Comparison of ENCODE assay signal across 7 mouse cellular contexts in genomic region chr5:142936336-142936719, GRCm38 (mm10). TPM values are rescaled to one million over a fixed set of nuclear protein-coding genes. Genes with fewer than 3 reads are reported as not detected.
DNase-seq lines count a peak whose midpoint lies in the region; ATAC-seq lines count a peak whose summit lies in the region.

No protein-coding gene starts in this region.

- no peaks in the 10 kb centered on the region for H3K27me3 ChIP-seq in intestine, embryonic 15.5 days (replicated peaks)

- DNase-seq in adrenal gland, adult 2 months: peak; percentile 84
- DNase-seq in embryo, embryonic 11 days: peak; percentile 86
- DNase-seq in gastrocnemius, postnatal 36 days: peak; percentile 72 to 81
- DNase-seq in left cerebral cortex, postnatal 25 days (ENCODE audit: low spot score in 2 of 2): peak; percentile 82 to 86
- DNase-seq in mesoderm, embryonic 11.5 days (ENCODE audit: low read depth, low spot score): peak; percentile 82
- peak; percentile 80 for DNase-seq in right cerebral cortex, postnatal 25 days

- H3K9ac ChIP-seq in intestine, embryonic 15.5 days: peak overlapping the region; percentile 6; the same call in 1 of the 2 replicates

- H3K9me3 ChIP-seq in intestine, embryonic 15.5 days: no peaks in the 10 kb centered on the region

- 0 out of 2 replicates have a peak overlapping the region, but pooled peaks have one; percentile 2 for H3K4me3 ChIP-seq in intestine, embryonic 15.5 days (replicated peaks)

- no peaks in the 10 kb centered on the region for H3K36me3 ChIP-seq in intestine, embryonic 15.5 days

- peaks cover 8% of the 10 kb centered on the region for H3K4me1 ChIP-seq in intestine, embryonic 15.5 days (replicated peaks)

- ATAC-seq in intestine, embryonic 15.5 days: peak; percentile 44

- peak overlapping the region; percentile 47 for H3K4me2 ChIP-seq in intestine, embryonic 15.5 days (replicated peaks)

- no peak overlapping the region for H3K27ac ChIP-seq in intestine, embryonic 15.5 days

- 3% methylated on average over 17 of the region's 17 CpGs for WGBS in intestine, embryonic 15.5 days

- intact Hi-C loops in gastrocnemius, postnatal 36 days (cut with DNase I): loop anchor here (2.0 kb wide), 3 partner anchors 98 to 130 kb away; no protein-coding TSS in a partner anchor
- intact Hi-C loops in left cerebral cortex, postnatal 25 days (cut with DNase I): loop anchor here (1.0 to 2.0 kb wide), 2 partner anchors 100 to 130 kb away; no protein-coding TSS in a partner anchor

RNA-seq across cellular contexts. Expression of gene Fscn1, which starts 23.8 kb away (rescaled TPM):
- total RNA-seq in adrenal gland, adult 2 months (2021): 10 to 100 TPM; 24.6 to 42.9 TPM
- polyA plus RNA-seq in adrenal gland, adult 2 months (2012; rRNA removed): 129 and 134 TPM in 2 replicates
- total RNA-seq in gastrocnemius, postnatal 36 days (2021): 10 to 100 TPM in 1 of 2 experiments, 1 to 10 TPM in 1; 9.8 to 12.0 TPM
- 140 and 170 TPM in 2 replicates for polyA plus RNA-seq in intestine, embryonic 15.5 days (2015; fragmentation: Nextera tagmentation; extraction: Ambion mirVana)
- 100 to 1,000 TPM; 384 to 450 TPM for total RNA-seq in left cerebral cortex, postnatal 25 days (2021)

RNA-seq across cellular contexts. Expression of gene Actb, which starts 29.8 kb away (rescaled TPM):
- total RNA-seq in adrenal gland, adult 2 months (2021): 1,000 to 10,000 TPM; 3,681 to 3,786 TPM
- polyA plus RNA-seq in adrenal gland, adult 2 months (2012; rRNA removed): 3,805 and 4,221 TPM in 2 replicates
- total RNA-seq in gastrocnemius, postnatal 36 days (2021): 100 to 1,000 TPM; 427 to 440 TPM
- 14,579 and 17,104 TPM in 2 replicates for polyA plus RNA-seq in intestine, embryonic 15.5 days (2015; fragmentation: Nextera tagmentation; extraction: Ambion mirVana)
- total RNA-seq in left cerebral cortex, postnatal 25 days (2021): 1,000 to 10,000 TPM; 2,451 to 2,479 TPM

RNA-seq across cellular contexts. Expression of gene Fbxl18, which starts 41.1 kb away (rescaled TPM):
- 10 to 100 TPM in 1 of 2 experiments, 1 to 10 TPM in 1; 9.6 to 11.4 TPM for total RNA-seq in adrenal gland, adult 2 months (2021)
- polyA plus RNA-seq in adrenal gland, adult 2 months (2012; rRNA removed): 42.3 and 44.3 TPM in 2 replicates
- total RNA-seq in gastrocnemius, postnatal 36 days (2021): 1 to 10 TPM; 5.7 to 6.0 TPM
- polyA plus RNA-seq in intestine, embryonic 15.5 days (2015; fragmentation: Nextera tagmentation; extraction: Ambion mirVana): 11.1 and 11.4 TPM in 2 replicates
- total RNA-seq in left cerebral cortex, postnatal 25 days (2021): 10 to 100 TPM; 32.5 to 33.7 TPM

Comparison
In these comparisons a context has a peak if more than half of its experiments do, and no peak if none do; other contexts are left out.
1. RNA of gene Fscn1, which starts 23.8 kb away (total RNA-seq): 384 to 450 TPM in left cerebral cortex, postnatal 25 days; 24.6 to 42.9 TPM in adrenal gland, adult 2 months and 9.8 to 12.0 TPM in gastrocnemius, postnatal 36 days; every median in the first group is over 4 times any median in the second.
2. RNA of gene Actb, which starts 29.8 kb away (total RNA-seq): 3,681 to 3,786 TPM in adrenal gland, adult 2 months and 2,451 to 2,479 TPM in left cerebral cortex, postnatal 25 days; 427 to 440 TPM in gastrocnemius, postnatal 36 days; every median in the first group is over 4 times any median in the second.
3. Peak in every context shown above with its lines, with median percentiles within 50 percentile points of each other: DNase-seq.